25 mouse cellular contexts compared by ENCODE assay signal in the genomic region with DNA sequence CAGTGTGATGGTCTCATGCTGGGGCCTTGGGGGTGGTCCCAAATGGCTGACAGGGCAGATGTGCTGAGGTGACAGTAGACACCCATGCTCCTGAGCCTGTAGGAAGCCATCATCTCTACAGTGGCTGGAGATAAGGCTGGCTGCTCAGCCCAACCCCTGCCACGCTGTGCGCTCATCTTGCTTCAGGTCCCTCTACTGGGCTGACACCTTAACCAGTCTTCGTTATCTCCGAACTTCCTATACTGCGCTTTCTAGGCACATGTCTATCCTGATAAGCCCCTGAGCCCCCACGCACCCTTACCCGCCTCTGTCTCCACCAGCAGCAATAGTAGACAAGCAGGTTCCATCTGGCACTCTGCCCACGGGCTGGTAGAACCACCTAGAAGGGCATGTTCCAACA.
DNase-seq lines count a peak whose midpoint lies in the region; ATAC-seq and TF ChIP-seq lines count a peak whose summit lies in the region.
"Had no signal": no experiment of that assay in that cellular context is flagged by ENCODE, and none has a peak within 500 bp of the region (broad histone marks: within the 10 kb centered on the region; RNA-seq: fewer than 3 reads in every experiment).

No protein-coding gene starts in this region.

- peak; percentile 95 for TF ChIP-seq EP300 in MEL (IDR thresholded peaks at IDR 0.05; ENCODE audit: low read depth in 1 of 2, low read length in 2 of 2)

- WGBS in liver, embryonic 12.5 days (ENCODE audit: insufficient replicate concordance): 14% methylated on average over 8 of the region's 8 CpGs

- H3K27ac ChIP-seq in MEL (ENCODE audit: control insufficient read depth, low read depth, low read length): peak overlapping the region; percentile 93
- H3K27ac ChIP-seq in liver, embryonic 12.5 days: peak overlapping the region; percentile 67
- H3K27ac ChIP-seq: embryonic facial prominence, embryonic 10.5 days; heart, adult 2 months; hindbrain, embryonic 14.5 days; kidney, postnatal 0 days; limb, embryonic 15.5 days; macrophage had no signal

- no peaks in the 10 kb centered on the region for H3K79me2 ChIP-seq in MEL (ENCODE audit: control insufficient read depth, insufficient read depth, low read length, poor library complexity)

- no peaks in the 10 kb centered on the region for H3K9me3 ChIP-seq in MEL (replicated peaks; ENCODE audit: insufficient read depth, low read length)
- H3K9me3 ChIP-seq in liver, embryonic 12.5 days (replicated peaks): no peaks in the 10 kb centered on the region
- H3K9me3 ChIP-seq: embryonic facial prominence, embryonic 10.5 days; limb, embryonic 15.5 days had no signal

- peak overlapping the region; percentile 29; the same call in 1 of the 2 replicates for H3K9ac ChIP-seq in MEL (ENCODE audit: control insufficient read depth, low read depth, low read length, poor library complexity, severe bottlenecking)
- H3K9ac ChIP-seq in liver, embryonic 12.5 days: no peak overlapping the region
- H3K9ac ChIP-seq: forebrain, postnatal 0 days; hindbrain, embryonic 14.5 days; limb, embryonic 15.5 days had no signal

- H3K27me3 ChIP-seq in MEL (ENCODE audit: control insufficient read depth in 1 of 2, insufficient read depth in 2 of 2, low read length in 2 of 2): no peaks in the 10 kb centered on the region
- 0 out of 2 replicates have a peak, but pooled peaks cover 7% of the 10 kb centered on the region for H3K27me3 ChIP-seq in liver, embryonic 12.5 days (replicated peaks)

- H3K4me1 ChIP-seq in MEL (ENCODE audit: control insufficient read depth in 1 of 2, insufficient read depth in 2 of 2, low read length in 2 of 2): peaks cover 19 to 51% of the 10 kb centered on the region in 2 experiments
- peaks cover 48% of the 10 kb centered on the region for H3K4me1 ChIP-seq in liver, embryonic 12.5 days

- TF ChIP-seq POLR2A in MEL (IDR thresholded peaks at IDR 0.05; ENCODE audit: control insufficient read depth in 1 of 2, insufficient read depth in 1 of 2, low read depth in 1 of 2, low read length in 2 of 2, poor library complexity in 1 of 2): peak in 1 of 2 experiments; percentile 56; a peak in 2 of 4 replicates

- TF ChIP-seq RAD21 in MEL (IDR thresholded peaks at IDR 0.05; ENCODE audit: low read depth, low read length): no peak

- no peak for TF ChIP-seq CTCF in MEL (IDR thresholded peaks at IDR 0.05 in 2 of 3, conservative IDR thresholded peaks at IDR 0.05 in 1 of 3; ENCODE audit: control insufficient read depth in 1 of 3, insufficient read depth in 1 of 3, low read depth in 2 of 3, low read length in 3 of 3, poor library complexity in 1 of 3, severe bottlenecking in 1 of 3)

- no peak overlapping the region for H3K4me3 ChIP-seq in MEL (ENCODE audit: control insufficient read depth in 1 of 2, insufficient read depth in 1 of 2, low read depth in 2 of 2, low read length in 2 of 2)
- no peak overlapping the region for H3K4me3 ChIP-seq in liver, embryonic 12.5 days
- H3K4me3 ChIP-seq: embryonic facial prominence, embryonic 10.5 days; heart, adult 2 months; limb, embryonic 15.5 days had no signal

- peak overlapping the region; percentile 42 for H3K4me2 ChIP-seq in liver, embryonic 12.5 days
- H3K4me2 ChIP-seq: hindbrain, embryonic 14.5 days; limb, embryonic 15.5 days had no signal

- peaks cover 0 to 40% of the 10 kb centered on the region in 2 experiments; a peak in 2 of 4 replicates for H3K36me3 ChIP-seq in MEL (ENCODE audit: control insufficient read depth in 1 of 2, insufficient read depth in 2 of 2, low read length in 2 of 2)
- H3K36me3 ChIP-seq in liver, embryonic 12.5 days: no peaks in the 10 kb centered on the region
- H3K36me3 ChIP-seq: embryonic facial prominence, embryonic 10.5 days; limb, embryonic 15.5 days had no signal

- ATAC-seq in liver, embryonic 12.5 days: peak; percentile 95
- ATAC-seq in megakaryocyte progenitor cell, adult 5-6 weeks (replicated peaks; ENCODE audit: poor library complexity): peak; percentile 75
- no peak for ATAC-seq in CD4-positive, CD25-positive, alpha-beta regulatory T cell, adult 4 months
- ATAC-seq: forebrain, postnatal 0 days; inflammation-experienced regulatory T-cells, adult 6 months had no signal

- DNase-seq in MEL (ENCODE audit: low read depth, low spot score): peak; percentile 93
- peak; percentile 49 for DNase-seq in c-Kit-positive CD71-positive TER-119-positive erythroid progenitor cells, embryonic 14.5 days (ENCODE audit: low spot score)
- DNase-seq in gastrocnemius, postnatal 25 days: no peak
- no peak for DNase-seq in kidney, adult 11 months
- no peak for DNase-seq in spleen, postnatal 14 days (ENCODE audit: low spot score in 2 of 2)
- DNase-seq: B cell, adult 2 months; cerebellum, adult 8-10 months; forebrain, postnatal 0 days; gastrocnemius, postnatal 14 days; heart, adult 2 months; heart, postnatal 36 days; kidney, adult 2 months; layer of hippocampus, adult 9-11 months; left cerebral cortex, postnatal 4 days; midbrain, embryonic 14.5 days; thymus, adult 2 months had no signal

TF ChIP-seq in MEL, 35 proteins besides CTCF, POLR2A, EP300 and RAD21:
- TF ChIP-seq MAX (IDR thresholded peaks at IDR 0.05; ENCODE audit: low read length) (peak; percentile 94), MYB (IDR thresholded peaks at IDR 0.05; ENCODE audit: low read depth, low read length) (peak; percentile 72), MAFK (IDR thresholded peaks at IDR 0.05; ENCODE audit: borderline replicate concordance, low read depth, low read length) (peak; percentile 48; the same call in 1 of the 2 replicates), TBP (IDR thresholded peaks at IDR 0.05; ENCODE audit: low read depth, low read length) (peak; percentile 55; the same call in 1 of the 2 replicates), CHD2 (IDR thresholded peaks at IDR 0.05; ENCODE audit: low read length) (no peak), SMC3 (IDR thresholded peaks at IDR 0.05; ENCODE audit: low read depth, low read length) (no peak), ELF1 (IDR thresholded peaks at IDR 0.05; ENCODE audit: low read depth, low read length) (no peak), MYC (IDR thresholded peaks at IDR 0.05; ENCODE audit: low read depth, low read length) (peak; percentile 94), POLR2AphosphoS5 (IDR thresholded peaks at IDR 0.05; ENCODE audit: borderline replicate concordance, low read depth, low read length) (no peak), MXI1 (IDR thresholded peaks at IDR 0.05; ENCODE audit: low read depth, low read length) (peak; percentile 88), ETS1 (IDR thresholded peaks at IDR 0.05; ENCODE audit: low read depth, low read length) (peak; percentile 88), KAT2A (conservative IDR thresholded peaks at IDR 0.05; ENCODE audit: low read depth, low read length) (no peak), MEF2A (IDR thresholded peaks at IDR 0.05; ENCODE audit: extremely low read depth, insufficient replicate concordance, low read depth, low read length, poor library complexity, severe bottlenecking) (no peak), GATA1 (IDR thresholded peaks at IDR 0.05; ENCODE audit: low read depth, low read length) (peak; percentile 94), USF1 (IDR thresholded peaks at IDR 0.05; ENCODE audit: low read depth, low read length) (peak; percentile 49; the same call in 1 of the 2 replicates), ZC3H11A (IDR thresholded peaks at IDR 0.05; ENCODE audit: low read depth, low read length) (0 out of 2 replicates have a peak, but pooled peaks have one; percentile 7), CHD1 (IDR thresholded peaks at IDR 0.05; ENCODE audit: low read depth, low read length) (peak; percentile 81; the same call in 1 of the 2 replicates), RCOR1 (IDR thresholded peaks at IDR 0.05; ENCODE audit: low read depth, low read length) (peak; percentile 82), HCFC1 (IDR thresholded peaks at IDR 0.05; ENCODE audit: low read depth, low read length) (peak; percentile 48; the same call in 1 of the 2 replicates), SIN3A (IDR thresholded peaks at IDR 0.05; ENCODE audit: low read length) (peak; percentile 96), BHLHE40 (IDR thresholded peaks at IDR 0.05; ENCODE audit: borderline replicate concordance, low read depth, low read length) (peak; percentile 92), TCF12 (IDR thresholded peaks at IDR 0.05; ENCODE audit: low read depth, low read length) (peak; percentile 93), MAZ (IDR thresholded peaks at IDR 0.05; ENCODE audit: low read depth, low read length) (peak; percentile 76; the same call in 1 of the 2 replicates), E2F4 (IDR thresholded peaks at IDR 0.05; ENCODE audit: borderline replicate concordance, low read depth, low read length) (peak; percentile 26; the same call in 1 of the 2 replicates), ZMIZ1 (IDR thresholded peaks at IDR 0.05; ENCODE audit: low read depth, low read length) (0 out of 2 replicates have a peak, but pooled peaks have one; percentile 45), TAL1 (IDR thresholded peaks at IDR 0.05; ENCODE audit: low read length) (peak; percentile 59), NRF1 (IDR thresholded peaks at IDR 0.05; ENCODE audit: insufficient read depth, low read depth, low read length, poor library complexity, severe bottlenecking) (0 out of 2 replicates have a peak, but pooled peaks have one; percentile 6), POLR2AphosphoS2 (IDR thresholded peaks at IDR 0.05; ENCODE audit: low read length) (no peak)

Comparison
In these comparisons a context has a peak if more than half of its experiments do, and no peak if none do; other contexts are left out.
1. DNase-seq: peak in MEL (single experiment) and c-Kit-positive CD71-positive TER-119-positive erythroid progenitor cells, embryonic 14.5 days (single experiment); none in gastrocnemius, postnatal 25 days (single experiment), kidney, adult 11 months (single experiment) and spleen, postnatal 14 days (0 of 2).